Mouse (Mus musculus): ENCODE results near the gene 4933427D14Rik.

Gene 4933427D14Rik

DNA sequence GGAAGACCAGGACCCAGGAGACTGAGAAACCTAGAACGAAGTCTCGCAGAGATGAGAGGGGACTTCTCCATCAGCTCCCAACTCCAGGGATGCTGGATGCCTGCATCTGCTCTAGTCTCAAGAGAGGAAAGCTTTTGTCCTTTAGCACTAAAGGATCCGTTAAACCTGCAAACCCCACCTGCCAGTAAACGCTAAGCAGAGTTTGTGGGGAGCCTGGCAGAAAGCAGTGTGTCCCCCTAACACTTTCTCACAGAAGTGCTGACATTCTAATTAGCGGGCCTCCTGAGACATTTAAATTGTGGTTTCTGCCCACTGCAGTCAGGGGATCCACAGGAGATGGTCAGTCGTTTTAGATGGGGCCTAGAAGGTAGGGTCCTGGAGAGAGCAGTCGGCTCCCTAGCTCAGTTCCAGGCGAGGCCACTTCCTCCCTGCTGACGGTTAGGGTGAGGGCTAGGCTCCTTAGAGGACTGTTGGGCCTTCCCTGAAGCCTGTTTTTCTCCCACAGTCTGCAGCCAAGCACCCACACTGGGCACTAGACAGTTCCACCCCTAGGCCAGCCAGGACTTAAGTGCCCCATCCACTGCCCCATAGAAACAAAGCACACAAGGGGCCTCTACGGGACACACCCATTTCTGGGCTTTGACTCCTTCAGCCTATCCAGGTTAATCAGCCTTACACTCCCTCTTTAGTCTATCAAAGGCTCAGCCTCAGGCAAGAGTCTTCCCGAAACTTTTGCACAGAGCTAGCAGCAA is 70.9 kb downstream of the 4933427D14Rik start:
- no peak for DNase-seq

DNA sequence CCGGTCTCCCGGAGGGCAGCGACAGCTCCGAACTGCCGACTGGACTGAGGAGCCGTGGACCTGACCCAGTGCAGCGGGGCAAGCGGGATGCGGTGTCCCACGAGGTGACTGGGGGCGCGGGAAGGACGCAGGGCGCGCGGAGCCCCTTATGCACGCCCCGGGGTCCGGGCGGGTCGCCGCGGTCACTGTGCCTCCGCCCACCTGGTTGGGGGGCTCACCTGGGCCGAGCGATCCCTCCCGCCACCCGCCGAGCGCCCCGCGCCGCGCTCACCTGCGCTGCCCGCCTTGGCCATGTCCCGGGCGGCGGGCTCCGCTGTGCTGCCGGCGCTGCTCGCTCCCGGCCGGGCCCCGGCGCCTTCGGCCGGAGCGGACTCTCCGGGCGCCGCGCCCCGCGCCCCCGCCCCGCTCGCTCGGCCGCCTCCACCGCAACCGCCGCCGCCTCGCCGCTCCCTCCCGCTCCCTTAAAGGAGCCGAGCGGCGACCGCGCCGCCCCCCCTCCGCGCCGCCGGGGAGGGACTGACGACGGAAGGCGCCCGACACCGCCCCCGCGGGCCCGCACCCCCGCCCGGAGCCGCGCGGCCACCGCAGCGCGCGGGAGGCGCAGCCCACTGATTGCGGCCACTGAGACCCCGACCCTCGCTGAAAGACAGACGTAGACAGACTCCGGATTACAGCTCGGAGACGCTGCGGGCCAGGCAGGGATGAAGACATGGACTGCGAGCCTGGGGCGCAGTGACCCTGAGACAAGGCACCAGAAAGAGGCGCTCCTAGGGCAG is 71.7 kb downstream of the 4933427D14Rik start, which contains the start of gene Pitpnm3:
Gene Pitpnm3, minus strand, starts transcription at position 396 of the 776 bp plus-strand sequence.
- DNase-seq = peak; percentile 17

DNA sequence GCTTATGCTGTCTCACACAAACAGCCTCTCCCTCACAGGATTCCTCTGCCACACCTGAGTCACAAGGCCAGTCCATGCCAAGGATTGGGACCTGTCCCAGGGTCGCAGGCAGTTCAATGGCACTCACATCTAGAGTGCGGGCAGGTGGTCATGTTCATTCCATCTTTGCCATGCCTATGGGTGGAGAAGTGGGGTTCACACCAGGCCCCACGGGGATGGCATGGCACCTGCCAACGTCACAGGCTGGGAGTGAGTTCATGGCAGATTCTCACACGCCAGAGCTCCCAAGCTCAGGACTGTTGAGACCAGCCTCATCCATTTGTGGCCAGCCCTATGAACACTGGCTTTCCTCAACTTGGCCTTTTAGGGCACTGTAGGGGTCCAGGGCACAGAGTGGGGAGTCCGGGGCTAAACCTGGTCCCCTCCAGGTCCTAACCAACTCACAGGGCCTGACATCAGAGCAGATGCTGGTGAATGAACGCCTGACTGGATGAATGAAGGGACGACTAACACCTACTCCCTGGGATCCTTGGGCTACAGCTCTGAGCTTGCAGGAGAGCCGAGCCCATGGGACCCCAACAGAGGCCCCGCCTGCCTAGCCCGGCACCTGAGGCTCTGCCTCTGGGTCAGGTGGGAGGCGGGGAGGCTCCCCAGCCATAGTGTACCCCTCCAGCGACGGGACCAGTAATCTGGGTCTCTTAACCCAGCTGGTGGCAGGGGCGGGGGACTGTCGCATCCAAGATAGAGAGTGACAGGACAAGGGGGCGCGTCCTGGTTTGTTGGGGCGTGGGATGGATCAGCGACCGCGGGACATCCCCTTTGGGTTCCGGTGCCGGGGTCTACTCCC is 72.5 kb downstream of the 4933427D14Rik start:
- no peak for DNase-seq

DNA sequence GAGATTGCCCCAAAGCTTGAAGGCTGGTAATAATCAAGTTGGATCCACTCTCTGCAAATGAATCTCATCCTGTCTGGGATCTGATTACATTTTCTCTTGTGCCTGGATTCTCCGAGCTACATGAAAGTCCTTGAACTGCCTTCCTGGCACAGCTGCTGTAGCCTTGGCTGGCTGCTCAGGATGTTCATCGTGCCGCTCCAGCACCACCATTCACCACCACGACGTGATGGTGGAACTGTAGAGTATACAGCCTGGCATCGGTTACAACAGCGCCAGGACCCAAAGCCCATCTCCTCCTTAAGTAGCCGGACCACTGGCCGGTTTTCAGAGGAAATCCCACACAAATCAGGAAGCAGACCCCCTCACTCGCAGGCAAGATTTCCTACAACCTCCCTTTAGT is 74.2 kb downstream of the 4933427D14Rik start:
- DNase-seq = no peak

DNA sequence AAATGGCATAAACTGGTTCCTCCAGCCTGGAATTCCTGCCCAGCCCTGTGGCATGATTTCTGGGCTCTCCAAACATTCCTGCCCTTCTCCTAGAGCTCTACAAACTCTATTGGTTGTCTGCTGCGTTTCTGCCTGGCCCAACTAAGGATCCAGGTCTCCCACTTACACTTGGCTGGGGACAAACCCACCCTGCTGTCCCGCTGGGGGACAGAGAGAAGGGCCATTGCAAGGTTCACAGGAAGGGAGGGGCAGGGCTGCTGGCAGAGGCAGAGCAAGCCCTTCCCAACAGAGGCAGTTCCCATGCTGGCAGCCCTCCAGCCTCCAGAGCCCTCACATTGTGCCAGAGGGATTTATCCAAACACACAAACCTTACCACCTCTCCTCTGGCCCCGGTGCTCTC is 75.0 kb downstream of the 4933427D14Rik start:
- no peak for DNase-seq

DNA sequence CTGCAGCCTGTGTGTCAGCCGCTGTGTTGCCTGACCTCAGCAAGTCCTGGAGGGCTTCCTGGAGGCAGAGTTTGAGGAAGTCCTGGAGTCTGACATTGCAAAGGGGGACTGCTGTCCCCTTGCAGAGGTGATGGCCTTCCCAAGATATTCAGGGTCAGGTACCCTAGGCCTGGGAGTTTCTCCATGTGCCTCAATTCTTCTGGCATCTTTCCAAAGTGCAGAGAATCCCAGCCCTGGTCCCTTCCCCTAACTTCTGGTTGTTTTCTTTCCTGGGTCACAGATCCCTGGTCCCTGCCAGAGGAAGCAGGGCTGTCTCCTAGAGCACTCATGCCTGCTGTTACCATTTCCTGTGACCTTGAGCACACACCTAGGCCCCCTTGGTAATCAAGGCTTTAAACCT is 75.6 kb downstream of the 4933427D14Rik start:
- no peak for DNase-seq

DNA sequence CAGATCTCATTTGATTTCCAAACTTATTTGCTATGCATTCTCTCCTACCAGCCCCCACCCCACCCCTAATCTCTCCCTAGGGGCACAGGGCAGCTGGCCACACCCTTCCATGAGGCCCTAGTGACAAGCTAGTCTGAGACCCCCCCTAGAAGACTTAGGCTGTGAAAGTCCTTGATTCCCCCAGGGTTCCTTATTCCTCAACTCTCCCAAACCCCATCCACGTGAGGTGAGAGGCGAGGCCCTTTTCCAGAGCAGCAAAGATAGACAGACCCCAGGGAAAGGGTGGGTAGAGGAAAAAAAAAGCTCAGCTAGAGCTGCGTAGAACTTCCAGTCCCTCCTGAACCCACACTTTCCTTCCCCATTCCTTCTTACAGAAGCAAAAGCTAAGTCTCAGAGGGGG is 76.4 kb downstream of the 4933427D14Rik start:
- DNase-seq = no peak

DNA sequence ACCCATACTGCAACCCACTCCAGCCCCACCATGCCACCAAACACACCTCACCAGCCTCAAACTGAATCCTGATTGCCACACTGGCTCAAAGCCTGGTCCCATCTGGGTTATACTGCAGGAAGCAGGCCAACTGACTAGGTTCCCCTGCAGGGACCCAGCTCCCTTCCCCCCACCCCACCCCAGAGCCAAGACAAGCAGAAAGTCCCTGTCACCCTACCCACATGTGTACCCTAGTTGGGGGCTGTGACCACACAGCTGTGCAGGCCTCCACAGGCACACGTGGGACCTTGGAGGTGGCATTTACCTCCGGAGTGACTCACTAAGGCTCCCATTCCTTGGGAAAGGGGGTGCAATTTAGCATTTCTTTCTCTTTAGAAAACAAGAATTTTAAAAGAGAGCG is 76.8 kb downstream of the 4933427D14Rik start:
- no peak for DNase-seq

DNA sequence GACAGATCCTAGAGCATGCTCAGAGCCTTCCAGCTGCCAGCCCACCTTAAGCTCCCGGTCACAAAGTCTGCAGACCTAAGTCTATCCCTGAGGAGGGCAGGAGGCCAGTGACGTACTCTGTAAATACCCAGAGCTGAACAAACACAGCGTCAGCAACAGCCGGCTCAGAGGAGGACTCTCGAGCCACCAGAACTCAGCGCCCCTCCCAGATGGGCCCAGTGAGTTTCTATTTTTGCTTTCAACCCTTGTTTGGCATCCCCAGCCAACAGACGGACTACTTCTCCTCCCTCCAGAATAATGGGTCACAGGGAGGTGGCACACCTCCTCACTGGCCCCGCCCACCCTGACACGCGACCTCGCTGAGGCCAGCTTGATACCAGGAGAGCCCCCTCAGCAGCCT is 77.2 kb downstream of the 4933427D14Rik start:
- DNase-seq = no peak

DNA sequence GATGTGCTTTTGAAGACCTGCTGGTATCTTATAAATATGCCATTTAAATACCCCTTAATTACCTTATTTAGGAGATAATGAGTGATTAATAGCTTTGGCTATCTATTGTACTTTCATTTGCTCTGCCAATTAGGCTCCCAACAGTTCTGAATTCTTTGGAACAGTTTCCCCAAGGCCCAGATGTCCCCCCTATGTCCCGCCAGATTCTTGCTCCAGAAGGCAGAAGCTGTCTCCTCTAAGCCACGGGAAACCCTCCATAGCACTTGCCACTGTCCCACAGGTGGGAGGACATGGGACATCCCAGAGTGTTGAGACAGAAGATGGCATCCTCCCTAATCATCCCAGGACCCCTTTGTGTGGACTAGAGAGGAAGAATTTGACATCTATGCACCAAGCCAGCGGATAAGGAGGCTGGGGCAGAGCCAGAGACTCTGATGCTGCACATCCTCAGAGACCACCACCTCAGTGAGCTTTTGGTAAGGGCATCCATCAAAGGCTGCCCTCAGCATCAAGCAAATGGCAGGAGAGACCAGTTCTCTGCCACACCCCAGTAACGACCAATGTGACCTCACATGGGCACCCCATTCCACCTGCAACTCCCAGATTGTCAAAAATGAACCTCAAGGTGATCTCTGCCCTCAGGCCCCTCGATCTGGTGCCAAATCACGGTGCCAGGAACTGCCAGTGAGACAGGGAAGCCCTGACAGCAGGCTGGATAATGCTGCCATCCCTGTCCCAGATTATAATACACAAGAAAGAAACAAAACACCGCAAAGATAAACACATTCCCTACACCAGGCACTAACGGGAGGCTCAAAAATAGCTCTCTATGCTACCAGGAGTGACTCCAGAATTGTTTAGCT is 78.0 kb downstream of the 4933427D14Rik start:
- DNase-seq = no peak

DNA sequence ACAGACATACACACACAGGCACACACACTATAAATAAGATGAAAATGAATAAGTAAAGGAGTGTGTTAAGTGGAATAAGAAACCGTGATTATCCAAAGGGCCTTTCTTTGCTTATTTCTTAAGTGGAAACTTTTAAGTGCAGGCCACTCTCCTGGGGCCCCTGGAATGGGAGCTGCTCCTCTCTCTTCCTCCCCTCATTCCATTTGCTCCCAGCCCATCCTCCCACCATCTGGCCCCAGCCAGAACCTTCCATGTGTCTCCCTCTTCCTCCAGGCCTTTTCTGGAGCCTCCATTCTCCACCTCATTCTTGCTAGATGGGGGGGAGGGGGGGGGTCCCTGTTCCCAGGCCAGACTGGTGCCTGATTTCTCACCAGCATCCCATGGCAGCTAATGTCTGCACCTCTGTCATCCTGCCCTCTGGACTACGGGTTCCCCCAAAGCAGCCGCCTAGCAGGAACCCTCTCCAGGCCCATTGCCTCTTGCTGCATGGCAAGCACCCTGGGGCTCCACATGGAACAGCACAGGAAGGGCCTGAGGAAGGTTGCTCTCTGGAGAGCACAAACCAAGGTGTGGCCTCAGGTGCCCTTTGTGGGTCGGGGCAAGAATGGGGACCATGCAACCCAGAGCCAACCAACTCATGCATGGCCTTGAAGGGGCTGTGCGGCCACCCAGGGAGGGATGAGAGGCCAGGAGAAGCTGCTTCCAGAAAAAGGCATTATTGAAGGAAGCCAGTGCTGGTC is 79.6 kb downstream of the 4933427D14Rik start:
- no peak for DNase-seq

DNA sequence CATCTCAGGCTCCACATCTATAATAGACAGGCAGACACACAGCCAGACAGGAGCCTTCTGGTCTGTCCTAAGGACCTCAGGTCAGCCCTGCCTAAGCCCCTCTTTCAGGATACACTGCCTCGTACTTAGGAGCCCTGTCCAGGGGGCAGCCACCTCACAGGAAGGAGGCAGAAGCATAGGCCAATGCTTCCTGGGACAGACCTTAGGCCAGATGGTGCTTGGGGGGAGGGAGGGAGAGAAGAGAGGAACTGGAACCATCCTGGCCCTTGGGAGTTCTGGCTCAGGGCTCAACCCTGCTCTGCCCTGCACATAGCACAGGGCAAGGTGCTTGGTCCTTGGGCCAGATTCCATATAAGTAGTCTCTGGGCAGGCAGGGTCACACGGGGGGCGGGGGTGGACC is 81.5 kb downstream of the 4933427D14Rik start:
- no peak for DNase-seq

DNA sequence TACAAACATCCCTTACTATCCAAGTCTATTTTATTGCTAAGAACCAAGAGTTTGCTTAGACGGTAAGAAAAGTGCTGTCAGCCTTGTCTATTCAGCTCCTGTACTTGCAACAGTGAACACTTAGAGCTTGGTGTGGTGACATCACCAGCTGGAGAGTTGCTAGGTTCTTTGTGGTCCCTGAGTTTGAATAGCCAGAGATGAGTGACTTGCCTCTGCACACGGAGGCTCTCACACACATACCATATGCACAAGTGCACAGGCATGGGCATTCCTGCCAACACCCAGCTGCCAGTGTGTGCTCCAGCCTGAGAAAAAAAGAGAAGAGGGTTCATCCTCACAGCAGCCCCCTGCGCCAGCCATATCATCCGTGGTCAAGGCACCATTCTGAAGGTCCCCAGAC is 83.7 kb downstream of the 4933427D14Rik start:
- DNase-seq = no peak

DNA sequence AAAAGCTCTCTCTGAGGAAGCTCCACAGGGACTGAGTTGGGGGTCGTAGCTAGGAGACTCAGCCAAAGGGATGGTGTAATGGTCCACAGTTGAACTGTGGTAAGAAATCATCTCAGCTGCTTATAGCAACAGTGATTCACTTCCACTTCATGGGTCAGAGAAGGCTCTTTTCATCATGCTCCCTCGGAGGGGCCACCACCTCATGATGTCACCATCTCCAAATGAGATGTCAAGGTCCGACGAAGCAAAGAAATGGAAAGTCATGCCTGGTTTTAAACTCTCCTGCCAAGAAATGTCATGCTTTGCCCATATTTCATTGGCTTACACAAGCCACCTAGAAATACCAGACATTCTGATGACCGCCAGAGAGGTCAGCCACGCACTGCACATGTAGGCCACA is 86.9 kb downstream of the 4933427D14Rik start:
- no peak for DNase-seq

DNA sequence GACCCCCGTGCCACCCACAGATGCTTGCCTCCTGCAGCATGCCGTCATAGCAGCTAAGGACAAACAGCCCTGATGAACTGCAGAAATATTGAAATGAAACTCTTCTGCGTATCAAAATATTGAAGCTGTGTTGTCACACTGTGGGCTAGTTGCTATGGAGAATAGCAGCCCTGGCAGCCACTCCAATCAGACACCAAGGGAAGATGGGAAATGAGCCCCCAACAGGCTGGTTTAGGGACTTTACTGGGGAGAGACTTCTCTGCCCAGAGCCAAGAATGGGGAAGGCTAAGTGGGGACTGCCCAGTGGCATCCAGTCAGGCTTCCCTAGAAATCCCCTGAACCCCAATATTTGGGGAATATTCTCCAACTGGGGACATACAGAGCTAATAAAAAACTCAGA is 88.6 kb downstream of the 4933427D14Rik start:
- DNase-seq = no peak

DNA sequence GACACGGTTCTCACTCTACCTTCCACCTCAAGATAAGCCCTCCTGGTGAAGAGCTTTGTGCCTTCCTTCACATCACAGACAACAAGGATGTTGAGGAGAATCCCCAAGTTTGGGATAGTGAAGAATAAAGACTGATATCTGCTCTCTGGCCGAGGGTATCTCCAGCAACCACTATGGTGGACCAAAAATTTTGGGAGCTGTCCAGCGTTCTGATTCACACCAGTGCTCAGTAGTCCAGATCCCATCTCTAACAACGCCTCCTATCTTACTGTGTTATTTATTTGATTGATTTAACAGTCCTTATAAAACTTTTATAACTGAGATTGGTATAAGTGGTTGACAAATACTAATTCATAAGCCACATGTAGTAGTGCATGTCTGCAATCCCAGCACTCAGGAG is 94.0 kb downstream of the 4933427D14Rik start:
- DNase-seq = no peak

DNA sequence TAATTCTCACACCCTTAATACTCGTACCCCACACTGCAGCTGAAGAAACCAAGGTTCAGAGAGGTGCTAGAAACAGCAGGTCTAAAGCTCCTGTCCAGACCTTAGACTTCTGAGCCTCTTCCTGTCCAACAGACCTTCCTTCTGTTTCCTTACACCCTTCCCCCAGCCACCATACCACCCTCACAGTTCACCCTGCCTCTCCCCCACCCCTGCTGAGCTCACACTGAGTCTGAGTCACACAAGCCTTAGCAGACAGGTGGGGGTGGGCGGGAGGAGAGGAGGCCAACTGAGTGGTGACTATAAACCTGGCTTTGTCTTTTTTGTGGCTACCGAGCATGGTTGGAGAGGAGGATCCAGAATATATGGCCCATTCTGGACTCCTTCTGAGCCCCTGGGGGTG is 96.5 kb downstream of the 4933427D14Rik start:
- DNase-seq = no peak

DNA sequence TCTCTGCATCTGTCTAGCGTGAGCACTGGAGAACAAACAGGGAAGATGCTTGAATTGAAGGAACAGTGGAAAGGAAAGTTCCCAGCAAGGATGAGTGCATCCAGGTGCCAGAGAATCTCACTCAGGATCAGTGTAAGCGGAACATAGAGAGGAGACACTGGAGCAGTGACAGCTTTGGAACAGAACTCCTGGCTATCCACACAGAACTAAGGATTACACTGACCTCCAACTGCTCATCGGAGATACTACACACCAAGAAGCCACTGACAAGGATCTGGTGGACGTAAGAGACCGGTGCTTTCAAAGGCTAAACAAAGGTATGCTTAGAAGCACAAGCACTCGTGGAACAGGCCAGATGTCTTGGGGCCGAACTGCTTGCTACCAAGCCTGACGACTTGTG is 103.0 kb downstream of the 4933427D14Rik start:
- no peak for DNase-seq
